Mouse (Mus musculus): ENCODE results near the gene Hinfp.
A peak's percentile ranks its signal among the peaks of the same experiment; 100 is the strongest.

- peak; percentile 78; the same call in 1 of the 2 replicates for TF ChIP-seq EP300 (IDR thresholded peaks at IDR 0.05; ENCODE audit: insufficient read depth, low read depth, low read length)
- peak; percentile 91 for TF ChIP-seq POLR2A (IDR thresholded peaks at IDR 0.05; ENCODE audit: insufficient read depth, low read depth, low read length)
These were observed 6.0 kb upstream of the Hinfp start for GRCm38 (mm10) chr9:44311136-44312134.
